Mouse (Mus musculus) C2C12 (cell line): Measurements from ENCODE around the gene Tbc1d17. TPM values are rescaled to one million over a fixed set of nuclear protein-coding genes. Genes with fewer than 3 reads are reported as not detected.

Source experiments
- H3K27me3 ChIP-seq: one replicate; pipeline ENCODE4 v1.6.1; 2011; ENCODE audit not compliant: control insufficient read depth, insufficient read depth, insufficient read length
- H3K36me3 ChIP-seq: one replicate; pipeline ENCODE4 v1.6.1; 2011; ENCODE audit not compliant: control insufficient read depth, insufficient read depth
- H3K4me3 ChIP-seq: one replicate; pipeline ENCODE4 v1.5.1; 2011; ENCODE audit warnings: mild to moderate bottlenecking, control low read depth; ENCODE audit not compliant: poor library complexity, insufficient read depth, severe bottlenecking
- H3K79me2 ChIP-seq: one replicate; pipeline ENCODE4 v1.6.1; 2011; ENCODE audit not compliant: control insufficient read depth, insufficient read depth
- H3K79me3 ChIP-seq: one replicate; pipeline ENCODE4 v1.6.1; 2011; ENCODE audit warnings: low read depth, control low read depth
- H3ac ChIP-seq: one replicate; pipeline ENCODE3; 2011; ENCODE audit warnings: low read depth; ENCODE audit not compliant: control insufficient read depth, insufficient read length
- CEBPB ChIP-seq: IDR thresholded peaks from one replicate; pipeline ENCODE4 v1.6.1; 2011; ENCODE audit warnings: low read depth, mild to moderate bottlenecking, control low read depth, moderate library complexity
- CTCF ChIP-seq: IDR thresholded peaks from one replicate; pipeline ENCODE4 v1.5.1; 2011; ENCODE audit not compliant: control insufficient read depth, insufficient read depth, insufficient read length
- FOSL1 ChIP-seq: IDR thresholded peaks from one replicate; pipeline ENCODE4 v1.8.0; 2011; ENCODE audit warnings: mild to moderate bottlenecking, low read length; ENCODE audit not compliant: poor library complexity, insufficient read depth, severe bottlenecking
- MAX ChIP-seq: IDR thresholded peaks from one replicate; pipeline ENCODE4 v1.6.1; 2011; ENCODE audit warnings: mild to moderate bottlenecking, control low read depth
- MYOD1 ChIP-seq: IDR thresholded peaks from one replicate; pipeline ENCODE4 v1.6.1; 2011; ENCODE audit warnings: low read depth; ENCODE audit not compliant: control insufficient read depth, insufficient read length
- MYOG ChIP-seq: IDR thresholded peaks from one replicate; pipeline ENCODE4 v1.6.1; 2011; ENCODE audit not compliant: control insufficient read depth, insufficient read length; ENCODE audit errors: extremely low read depth
- USF1 ChIP-seq: IDR thresholded peaks from one replicate; pipeline ENCODE4 v1.6.1; 2011; ENCODE audit warnings: low read depth, mild to moderate bottlenecking, control low read depth, moderate library complexity
- polyA plus RNA-seq: library from polyadenylated mRNA; unstranded; fragments of >200 nt; fragmentation: generic; extraction: Trizol; gene quantifications from one replicate; pipeline ENCODE4 v1.2.1, GENCODE M21; 2012; ENCODE audit warnings: missing spikeins

The Tbc1d17 gene
- polyA plus RNA-seq, 1 experiment: 38.4 TPM

GRCm38 (mm10) chr7:44894175-44894574 lies 45.3 kb upstream of the Tbc1d17 start:
- Histone ChIP-seq H3K4me3 (no peak overlapping the region), H3K79me3 (peaks cover 22% of the 10 kb centered on the region), H3K27me3 (no peaks in the 10 kb centered on the region), H3K36me3 (peaks cover 7% of the 10 kb centered on the region), H3K79me2 (peaks cover 31% of the 10 kb centered on the region), H3ac (no peak overlapping the region)
- no peak for TF ChIP-seq USF1
- no peak for TF ChIP-seq FOSL1
- TF ChIP-seq MAX: no peak
- no peak for TF ChIP-seq CTCF
- no peak for TF ChIP-seq MYOD1

DNA sequence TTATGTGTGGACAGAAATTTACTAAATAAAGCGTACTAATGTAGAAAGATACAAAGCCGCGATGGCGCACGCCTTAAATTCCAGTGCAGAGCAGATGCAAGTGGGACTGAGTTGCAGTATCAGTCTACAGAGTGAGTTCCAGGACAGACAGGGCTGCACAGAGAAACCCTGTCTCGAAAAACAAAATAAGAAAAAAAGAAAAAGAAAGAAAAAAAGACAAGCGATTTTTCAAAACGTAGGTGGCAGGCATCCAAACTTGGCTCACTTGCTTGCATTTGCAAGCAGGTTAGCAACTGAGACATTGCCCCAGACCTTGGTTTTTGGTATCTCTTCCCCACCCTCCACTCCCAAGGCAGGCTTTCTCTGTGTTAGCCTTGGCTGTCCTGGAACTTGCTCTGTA lies 44.3 kb upstream of the Tbc1d17 start:
- Histone ChIP-seq H3K36me3 (peaks cover 14% of the 10 kb centered on the region), H3K79me3 (peaks cover 27% of the 10 kb centered on the region), H3K27me3 (no peaks in the 10 kb centered on the region), H3K79me2 (peaks cover 40% of the 10 kb centered on the region), H3K4me3 (no peak overlapping the region), H3ac (no peak overlapping the region)
- TF ChIP-seq FOSL1 (no peak), MYOD1 (no peak)

GRCm38 (mm10) chr7:44892276-44892921 lies 43.5 kb upstream of the Tbc1d17 start, which contains the start of gene Med25:
Med25 (minus strand) TSS chr7:44892712.
- H3K36me3 ChIP-seq: peaks cover 14% of the 10 kb centered on the region
- TF ChIP-seq MYOG: no peak
- no peak for TF ChIP-seq MAX
- TF ChIP-seq FOSL1: no peak
- no peak for TF ChIP-seq USF1
- no peak for TF ChIP-seq MYOD1
- no peak for TF ChIP-seq CEBPB
- TF ChIP-seq CTCF: no peak
- peaks cover 48% of the 10 kb centered on the region for H3K79me2 ChIP-seq
- peaks cover 31% of the 10 kb centered on the region for H3K79me3 ChIP-seq
- peak within 1 kb of the TSS; percentile 78 for H3K4me3 ChIP-seq
- H3K27me3 ChIP-seq: no peaks in the 10 kb centered on the region
- H3ac ChIP-seq: peak within 1 kb of the TSS; percentile 98

DNA sequence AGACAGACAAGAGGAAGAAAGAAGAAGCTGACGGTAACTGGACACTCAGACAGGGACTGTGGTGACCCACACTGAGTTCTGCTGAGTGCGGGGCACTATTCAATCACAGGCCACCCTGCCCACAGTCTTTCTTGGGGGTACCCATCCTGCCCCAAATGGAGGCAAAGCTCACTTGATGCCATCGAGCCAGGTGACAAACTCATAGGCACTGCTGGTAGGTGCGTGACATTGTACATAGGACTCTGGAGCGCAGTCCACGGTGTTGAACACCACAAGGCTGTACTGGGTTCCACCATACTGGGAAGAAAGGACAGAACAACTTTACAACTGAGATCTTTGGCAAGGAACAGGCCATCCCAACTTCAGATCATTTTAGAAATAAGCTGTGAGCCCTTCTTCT lies 42.7 kb upstream of the Tbc1d17 start:
- H3K79me2 ChIP-seq: peaks cover 56% of the 10 kb centered on the region
- H3K36me3 ChIP-seq: peaks cover 17% of the 10 kb centered on the region
- H3K79me3 ChIP-seq: peaks cover 31% of the 10 kb centered on the region
- TF ChIP-seq USF1 (no peak), CTCF (no peak), CEBPB (no peak), MAX (no peak), MYOD1 (no peak), MYOG (no peak), FOSL1 (no peak)
- peak overlapping the region; percentile 98 for H3ac ChIP-seq
- peak overlapping the region; percentile 78 for H3K4me3 ChIP-seq
- no peaks in the 10 kb centered on the region for H3K27me3 ChIP-seq

GRCm38 (mm10) chr7:44890737-44891136 lies 41.9 kb upstream of the Tbc1d17 start:
- TF ChIP-seq CEBPB: no peak
- H3ac ChIP-seq: peak overlapping the region; percentile 37
- H3K79me3 ChIP-seq: peaks cover 31% of the 10 kb centered on the region
- H3K4me3 ChIP-seq: no peak overlapping the region
- no peaks in the 10 kb centered on the region for H3K27me3 ChIP-seq
- H3K36me3 ChIP-seq: peaks cover 18% of the 10 kb centered on the region
- peaks cover 61% of the 10 kb centered on the region for H3K79me2 ChIP-seq

DNA sequence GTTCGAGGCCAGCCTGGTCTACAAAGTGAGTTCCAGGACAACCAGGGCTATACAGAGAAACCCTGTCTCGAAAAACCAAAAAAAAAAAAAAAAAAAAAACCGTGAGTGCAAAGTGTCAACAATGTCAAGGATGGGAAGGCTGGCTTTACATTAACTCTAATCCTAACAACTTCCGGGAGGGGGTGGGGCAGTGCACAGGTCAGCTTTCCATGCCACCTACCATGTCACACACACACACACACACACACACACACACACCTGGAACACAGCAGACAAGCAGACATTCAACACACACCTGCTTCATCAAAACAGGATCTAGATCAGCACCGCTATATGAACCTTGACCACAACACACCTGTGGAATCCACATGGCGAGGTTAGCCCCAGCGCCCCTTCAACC lies 41.3 kb upstream of the Tbc1d17 start:
- peaks cover 61% of the 10 kb centered on the region for H3K79me2 ChIP-seq
- H3K79me3 ChIP-seq: peaks cover 31% of the 10 kb centered on the region
- no peaks in the 10 kb centered on the region for H3K27me3 ChIP-seq
- no peak overlapping the region for H3ac ChIP-seq
- peaks cover 21% of the 10 kb centered on the region for H3K36me3 ChIP-seq
- TF ChIP-seq MAX (no peak), FOSL1 (no peak), MYOD1 (no peak), CTCF (no peak), USF1 (no peak), MYOG (no peak), CEBPB (no peak)
- H3K4me3 ChIP-seq: no peak overlapping the region
